Mouse (Mus musculus): ENCODE data around the gene Tceal9.
"Not testable (repeated sequence)": the region's sequence is repeated elsewhere in the genome, so short reads cannot be mapped to it uniquely, and the experiment has no call there.

Gene Tceal9

GRCm38 (mm10) chrX:136244574-136245229 is at the start of gene Tceal9:
Gene Tceal9 (plus strand): TSS chrX:136245079.
- peak; percentile 47 for DNase-seq (ENCODE audit: low read depth, low spot score)

- DNase-seq (ENCODE audit: low read depth, low spot score), result no peak
Measured at GRCm38 (mm10) chrX:136195193-136195944, 49.5 kb upstream of the Tceal9 start.

GRCm38 (mm10) chrX:136196873-136197272 is 48.0 kb upstream of the Tceal9 start:
- DNase-seq (ENCODE audit: low read depth, low spot score), result no peak

- DNase-seq (ENCODE audit: low read depth, low spot score), result no peak
Measured at GRCm38 (mm10) chrX:136203257-136203656, 41.6 kb upstream of the Tceal9 start.

- DNase-seq (ENCODE audit: low read depth, low spot score), result no peak
Measured at GRCm38 (mm10) chrX:136203664-136204066, 41.2 kb upstream of the Tceal9 start, which contains the start of gene Tceal5. Gene Tceal5 (minus strand): TSS chrX:136203876.

- no peak for DNase-seq (ENCODE audit: low read depth, low spot score)
Measured at GRCm38 (mm10) chrX:136204406-136204805, 40.5 kb upstream of the Tceal9 start.

GRCm38 (mm10) chrX:136213396-136213795 is 31.5 kb upstream of the Tceal9 start:
- no peak for DNase-seq (ENCODE audit: low read depth, low spot score)

- DNase-seq (ENCODE audit: low read depth, low spot score), result not testable (repeated sequence)
Measured at GRCm38 (mm10) chrX:136214729-136215677, 29.9 kb upstream of the Tceal9 start, which contains the start of the genes Tceal7 and Bex1. Gene Tceal7 (plus strand): TSS chrX:136214779. Gene Bex1 (minus strand): TSS chrX:136215513.

GRCm38 (mm10) chrX:136216303-136216702 is 28.6 kb upstream of the Tceal9 start:
- no peak for DNase-seq (ENCODE audit: low read depth, low spot score)

- DNase-seq (ENCODE audit: low read depth, low spot score), result no peak
Measured at GRCm38 (mm10) chrX:136223714-136224113, 21.2 kb upstream of the Tceal9 start.

- no peak for DNase-seq (ENCODE audit: low read depth, low spot score)
Measured at GRCm38 (mm10) chrX:136227768-136228167, 17.1 kb upstream of the Tceal9 start.

GRCm38 (mm10) chrX:136238118-136238517 is 6.8 kb upstream of the Tceal9 start:
- no peak for DNase-seq (ENCODE audit: low read depth, low spot score)

GRCm38 (mm10) chrX:136243181-136243580 is 1.7 kb upstream of the Tceal9 start:
- no peak for DNase-seq (ENCODE audit: low read depth, low spot score)

- DNase-seq (ENCODE audit: low read depth, low spot score), result no peak
Measured at GRCm38 (mm10) chrX:136245521-136246071, 717 bp downstream of the Tceal9 start.

GRCm38 (mm10) chrX:136248811-136249210 is 3.9 kb downstream of the Tceal9 start:
- DNase-seq (ENCODE audit: low read depth, low spot score), result no peak

- no peak for DNase-seq (ENCODE audit: low read depth, low spot score)
Measured at GRCm38 (mm10) chrX:136249671-136250070, 4.8 kb downstream of the Tceal9 start.

- DNase-seq (ENCODE audit: low read depth, low spot score), result no peak
Measured at GRCm38 (mm10) chrX:136252023-136252729, 7.3 kb downstream of the Tceal9 start.

GRCm38 (mm10) chrX:136267720-136268119 is 22.8 kb downstream of the Tceal9 start:
- DNase-seq (ENCODE audit: low read depth, low spot score), result no peak

GRCm38 (mm10) chrX:136268173-136268572 is 23.3 kb downstream of the Tceal9 start:
- DNase-seq (ENCODE audit: low read depth, low spot score), result no peak

GRCm38 (mm10) chrX:136269743-136270392 is 25.0 kb downstream of the Tceal9 start, which contains the start of gene Bex3:
Gene Bex3 (plus strand): TSS chrX:136270253.
- DNase-seq (ENCODE audit: low read depth, low spot score), result not testable (repeated sequence)
